Mouse (Mus musculus) ovary, postnatal 36 days (tissue): ENCODE data around the gene Ccdc97.
"Not testable (repeated sequence)": the region's sequence is repeated elsewhere in the genome, so short reads cannot be mapped to it uniquely, and the experiment has no call there.

Experiments used
- DNase-seq: peaks from one replicate; pipeline ENCODE4 v3.0.0; 2022; ENCODE audit warnings: low spot score, mixed read lengths

Gene Ccdc97

DNA sequence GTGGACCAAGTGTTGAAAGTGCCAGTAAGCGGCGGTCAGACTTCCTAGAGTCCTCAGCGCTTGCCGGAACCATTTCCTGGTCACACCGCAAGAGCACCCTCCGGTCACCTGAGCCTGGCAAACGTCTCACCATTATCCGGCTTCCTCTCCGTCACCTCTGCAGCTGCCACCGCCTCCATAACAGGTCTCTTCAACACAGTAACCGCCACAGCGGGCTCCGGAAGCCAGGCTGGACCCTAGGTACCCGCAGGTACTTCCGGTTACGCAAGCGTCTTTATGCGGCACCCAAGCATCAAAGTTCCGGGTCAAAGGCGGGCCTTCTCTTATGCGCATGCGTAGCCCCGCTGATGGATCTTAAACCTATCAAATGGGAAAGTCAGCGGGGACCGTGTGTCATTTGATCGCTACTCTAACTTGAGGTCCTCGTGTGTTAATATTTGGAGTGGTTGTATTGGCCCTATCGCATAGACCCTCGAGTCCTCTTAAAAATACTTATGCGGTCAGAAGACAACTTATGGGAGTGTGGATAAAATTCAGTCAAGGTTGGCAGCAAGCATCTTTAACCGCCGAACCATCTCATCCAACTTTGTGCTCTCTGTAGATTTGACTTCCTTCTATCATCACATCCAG is at the start of gene Ccdc97:
Ccdc97 (minus strand) TSS at position 301 of the 630 bp plus-strand sequence.
- DNase-seq, result peak; percentile 89

DNA sequence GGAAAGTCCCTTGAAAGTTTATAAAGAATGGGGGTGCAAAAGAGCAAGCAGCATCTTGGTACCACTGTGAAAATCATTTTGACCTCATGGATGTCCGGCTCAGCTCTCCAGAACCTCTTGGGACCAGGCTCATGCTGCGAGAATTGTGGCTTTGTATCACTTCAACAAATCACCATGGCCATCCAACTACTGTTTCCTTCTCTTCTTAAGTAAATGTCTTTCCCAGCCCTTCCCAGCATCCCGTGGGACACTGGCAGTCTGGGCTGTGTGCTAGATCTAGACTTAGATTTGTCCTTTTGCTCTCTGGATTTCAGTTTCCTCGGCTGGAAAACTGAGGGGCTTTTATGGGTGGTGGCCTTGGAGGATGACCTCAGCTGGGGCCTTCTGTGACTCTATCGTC is 49.3 kb upstream of the Ccdc97 start:
- DNase-seq, result no peak

DNA sequence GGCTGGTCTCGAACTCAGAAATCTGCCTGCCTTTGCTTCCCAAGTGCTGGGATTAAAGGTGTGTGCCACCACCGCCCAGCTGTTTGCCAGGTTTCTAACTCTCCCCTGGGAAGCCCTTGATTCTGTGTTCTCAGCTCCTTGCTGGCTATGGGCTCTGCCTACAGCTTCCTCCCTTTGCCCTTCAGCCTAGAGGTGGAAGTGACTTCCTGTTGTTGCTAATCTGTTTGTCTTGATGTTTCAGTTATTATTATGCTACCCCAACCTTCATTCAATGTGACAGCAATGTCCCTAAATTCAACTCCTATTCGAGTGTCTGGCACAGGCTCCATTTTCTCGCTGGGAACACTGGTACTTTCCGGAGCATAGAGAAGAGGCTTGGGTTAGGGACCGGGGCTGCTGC is 47.2 kb upstream of the Ccdc97 start:
- no peak for DNase-seq

DNA sequence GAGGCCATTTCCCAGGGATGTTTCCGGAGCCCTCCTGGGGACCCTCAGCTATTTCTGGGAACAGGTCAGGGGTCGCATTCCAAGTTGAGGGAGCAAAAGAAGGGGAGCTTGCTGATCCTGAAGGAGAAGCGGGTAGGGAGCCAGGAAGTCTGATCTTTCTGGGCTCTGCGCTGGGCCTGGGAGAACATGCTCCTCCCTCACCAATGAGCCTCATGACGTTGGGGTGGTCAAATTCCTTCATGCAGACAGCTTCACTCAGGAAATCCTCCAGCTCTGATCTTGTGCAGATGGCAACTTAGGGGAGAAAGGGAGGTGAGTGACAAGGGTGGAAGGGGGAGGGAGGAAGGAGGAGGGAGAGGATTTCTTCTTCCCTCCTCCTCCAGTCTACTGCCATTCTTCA is 45.3 kb upstream of the Ccdc97 start:
- DNase-seq, result no peak

DNA sequence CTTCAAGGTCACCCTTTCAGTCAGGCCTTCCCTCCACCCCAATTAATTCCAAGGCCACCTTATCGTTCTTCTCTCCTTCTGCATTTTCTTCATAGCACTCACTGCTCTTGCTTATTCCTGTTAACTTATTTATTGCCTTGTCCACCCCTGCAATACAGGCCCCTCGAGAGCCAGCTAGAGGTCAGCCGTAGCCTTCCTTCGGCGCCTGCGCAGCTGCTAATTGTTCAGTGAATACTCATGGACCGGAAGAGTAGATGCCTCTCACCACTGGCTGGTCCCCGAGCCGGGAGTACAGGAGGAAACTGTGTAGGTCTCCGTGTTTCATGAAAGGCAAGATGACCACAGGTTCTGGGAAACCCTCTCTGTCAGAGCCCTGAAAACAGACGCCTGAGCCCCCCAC is 44.8 kb upstream of the Ccdc97 start:
- DNase-seq, result peak; percentile 58

DNA sequence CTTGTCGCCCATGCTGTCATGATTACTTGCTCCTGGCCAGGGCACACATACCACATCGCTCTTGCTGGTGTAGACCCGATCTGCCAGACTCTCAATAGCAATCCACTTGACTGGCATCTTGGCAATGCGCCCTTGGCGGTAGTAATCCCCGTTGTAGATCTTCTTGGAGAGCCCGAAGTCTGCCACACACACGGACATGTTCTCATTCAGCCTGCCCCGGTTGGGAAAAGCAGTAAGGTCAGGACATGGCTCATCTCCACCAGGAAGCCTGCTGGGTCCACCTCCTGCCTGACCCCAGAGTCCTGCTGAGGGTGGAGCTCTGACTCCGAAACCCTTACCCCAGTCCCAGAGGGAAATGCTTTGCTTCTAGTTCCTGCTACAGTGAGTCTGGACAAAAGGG is 42.5 kb upstream of the Ccdc97 start:
- DNase-seq, result no peak

DNA sequence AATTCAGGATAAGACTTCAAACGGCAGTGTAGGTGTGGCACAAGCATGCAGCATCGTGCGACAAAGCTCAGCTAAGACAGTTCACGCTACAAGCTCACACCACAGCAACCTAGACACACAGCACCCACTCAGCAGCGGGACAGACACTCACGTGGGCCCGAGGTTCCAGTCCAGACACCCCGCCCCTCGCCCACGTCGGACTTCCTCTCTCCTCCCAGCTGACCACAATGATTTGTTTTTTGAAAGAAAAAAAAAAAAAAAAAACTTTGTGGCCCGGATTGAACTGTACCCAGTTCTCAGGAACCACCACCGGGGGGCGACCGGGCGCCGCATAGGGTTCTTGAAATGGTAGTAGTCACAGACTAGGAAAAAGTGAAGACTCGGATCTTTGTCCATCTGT is 37.1 kb upstream of the Ccdc97 start:
- DNase-seq, result peak; percentile 89

DNA sequence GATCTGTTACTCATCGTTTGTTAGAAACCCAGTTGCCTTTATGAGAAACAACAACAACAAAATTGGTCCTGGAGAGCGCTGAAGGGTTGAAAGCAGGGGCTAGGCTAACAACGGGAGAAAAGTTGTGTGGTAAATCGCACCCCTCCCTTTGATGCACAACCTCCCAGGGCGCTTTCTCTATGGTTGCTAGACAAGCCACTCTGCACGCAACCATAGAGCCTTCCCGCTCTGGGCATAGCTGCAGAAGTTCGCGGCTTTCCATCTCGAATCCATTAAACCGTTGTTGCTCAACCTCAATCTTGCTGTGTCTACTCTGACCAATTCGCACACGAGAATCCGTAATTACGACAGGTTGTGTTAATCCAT is 36.6 kb upstream of the Ccdc97 start:
- peak; percentile 57 for DNase-seq

DNA sequence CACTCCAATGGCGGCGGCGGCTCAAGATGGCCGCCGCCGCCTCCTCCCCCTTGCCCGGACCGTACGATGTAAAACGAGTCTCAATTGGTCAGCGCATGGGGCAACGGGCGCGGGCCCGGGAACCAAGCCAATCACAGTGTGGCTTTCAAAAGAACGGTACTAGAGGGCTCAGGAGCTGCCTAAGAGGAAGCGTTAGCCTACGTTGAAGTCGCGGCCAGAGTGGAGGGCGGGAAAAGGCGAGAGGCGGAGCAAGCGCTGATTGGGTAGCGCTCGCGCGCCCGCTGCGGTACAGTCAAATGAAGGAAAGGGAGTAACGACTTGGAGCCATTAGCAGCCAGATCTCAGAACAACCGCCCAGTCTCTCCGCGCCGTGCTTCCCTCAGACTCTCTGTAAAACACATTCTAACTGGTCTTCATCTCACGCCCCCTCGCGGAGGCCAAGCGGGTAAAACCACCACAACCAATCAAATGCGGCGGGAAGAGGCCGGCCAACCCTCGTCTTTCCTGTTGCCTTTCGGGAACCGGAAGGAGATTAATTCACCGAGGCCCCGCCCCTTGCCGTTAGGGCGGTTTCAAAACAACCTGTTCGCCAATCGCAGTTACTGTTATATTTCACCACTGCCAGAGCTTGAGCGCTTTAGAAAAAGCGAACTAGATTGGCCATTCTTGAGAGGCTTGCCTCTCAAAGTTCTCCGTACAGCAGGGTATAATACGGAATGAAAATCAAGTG is 36.0 kb upstream of the Ccdc97 start, which contains the start of gene Hnrnpul1:
Hnrnpul1 (minus strand) TSS at position 20 of the 730 bp plus-strand sequence.
- DNase-seq, result peak; percentile 98

DNA sequence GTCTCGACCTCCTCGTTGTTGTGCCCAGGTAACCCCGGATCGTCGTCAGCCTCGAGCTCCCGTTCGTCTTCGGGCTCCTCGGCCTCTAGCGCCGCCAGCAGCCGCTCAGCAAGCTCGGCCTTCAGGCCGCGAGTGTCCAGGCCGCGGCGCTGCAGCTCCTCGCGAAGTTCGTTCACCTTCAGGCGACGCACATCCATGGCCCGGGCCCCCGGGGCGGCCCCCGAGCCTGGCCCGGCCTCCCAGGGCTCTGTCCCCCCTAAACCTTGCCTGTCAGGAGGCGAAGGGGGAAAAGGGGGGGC is 35.5 kb upstream of the Ccdc97 start:
- no peak for DNase-seq

DNA sequence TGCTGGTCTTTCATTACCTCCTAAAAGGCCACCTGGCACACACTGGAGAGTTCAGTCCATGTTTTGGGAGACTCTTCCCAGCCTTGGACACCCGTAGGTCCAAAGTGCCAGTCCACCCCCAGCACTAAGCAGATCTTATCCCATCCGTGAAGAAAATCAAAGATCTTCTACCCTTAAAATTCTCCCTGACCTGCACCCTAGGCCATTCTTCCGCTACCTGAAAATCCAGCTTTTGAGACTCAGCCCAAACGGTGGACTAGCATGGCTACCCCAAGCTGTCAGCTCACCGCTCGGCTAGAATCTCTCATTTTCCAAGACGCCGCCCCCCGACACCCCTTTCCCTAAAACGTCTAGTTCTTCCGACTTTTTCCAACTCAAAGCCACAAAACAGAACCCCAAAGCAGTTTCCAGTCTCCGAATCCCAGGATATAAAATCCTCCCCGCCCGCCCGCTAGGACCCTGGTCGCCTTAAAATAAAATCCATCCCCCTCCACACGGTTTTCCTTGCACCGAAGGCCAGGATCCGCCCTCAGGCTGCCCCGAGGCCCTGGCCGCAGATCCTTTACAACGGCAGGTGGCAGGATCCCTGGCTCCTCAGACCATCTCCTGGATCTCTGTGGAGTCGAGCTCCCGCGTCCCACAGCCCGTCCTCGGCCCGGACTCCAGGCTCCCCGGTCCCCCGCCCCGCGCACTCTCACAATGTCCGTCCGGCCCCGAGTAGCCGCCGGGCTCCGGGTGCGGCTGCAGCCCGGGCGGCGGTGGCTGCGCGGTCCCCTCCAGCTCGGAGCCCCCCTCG is 35.0 kb upstream of the Ccdc97 start:
- DNase-seq, result no peak

DNA sequence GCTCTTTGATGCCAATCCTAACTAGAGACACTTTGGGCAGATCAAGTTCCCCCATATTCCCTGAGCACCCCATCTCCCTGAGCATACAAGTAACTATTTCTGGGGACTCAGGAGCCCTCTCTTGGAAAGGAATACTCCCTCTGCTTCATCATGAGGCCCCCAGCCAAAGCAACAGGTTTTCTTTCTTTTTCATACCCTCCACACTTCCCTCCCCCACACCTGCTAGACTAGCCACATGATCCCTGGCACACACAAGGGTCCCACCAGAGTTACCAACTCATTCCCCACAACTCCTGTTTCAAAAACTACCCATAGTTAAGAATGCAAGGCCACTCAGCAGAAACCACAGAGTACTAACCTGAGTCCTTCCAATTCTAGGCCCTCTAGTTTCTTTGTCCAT is 34.2 kb upstream of the Ccdc97 start:
- DNase-seq, result no peak

DNA sequence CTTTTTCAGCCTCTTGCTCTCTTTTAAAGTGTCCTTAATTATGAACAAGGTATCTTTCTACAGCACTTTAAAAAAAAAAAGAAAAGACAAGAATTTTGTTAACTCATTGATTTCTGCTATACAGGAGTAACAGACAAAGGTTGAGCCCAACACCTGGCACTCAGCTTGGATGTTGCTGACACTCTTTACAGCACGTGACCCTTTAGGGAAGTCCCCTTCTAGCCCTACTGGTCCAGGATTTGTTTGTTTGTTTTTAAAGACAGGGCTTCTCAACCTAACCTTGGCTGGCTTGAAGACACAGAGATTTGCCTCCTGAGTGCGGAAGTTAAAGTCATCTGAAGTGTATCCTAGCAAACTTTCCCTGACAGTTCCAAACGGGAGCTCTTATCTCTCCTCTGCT is 28.0 kb upstream of the Ccdc97 start:
- no peak for DNase-seq

DNA sequence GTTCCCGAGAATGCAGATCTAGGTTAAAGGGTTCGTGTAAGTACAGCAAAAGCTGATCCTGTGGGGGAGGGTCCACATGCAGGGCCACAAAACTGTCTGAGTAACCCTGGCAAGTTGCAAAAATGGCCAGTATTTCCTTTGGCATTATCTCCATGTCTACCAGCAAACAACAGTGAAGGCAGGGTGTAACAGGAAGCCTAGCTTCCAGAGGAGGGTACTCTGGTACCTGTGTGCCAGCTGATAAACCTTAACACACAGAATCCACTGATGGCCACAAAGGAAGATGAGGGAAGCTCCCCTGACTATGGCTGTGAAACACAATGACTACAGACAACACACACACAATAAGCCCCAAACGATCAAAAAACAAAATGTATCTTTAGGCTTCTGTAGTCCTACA is 19.4 kb upstream of the Ccdc97 start:
- DNase-seq, result no peak

DNA sequence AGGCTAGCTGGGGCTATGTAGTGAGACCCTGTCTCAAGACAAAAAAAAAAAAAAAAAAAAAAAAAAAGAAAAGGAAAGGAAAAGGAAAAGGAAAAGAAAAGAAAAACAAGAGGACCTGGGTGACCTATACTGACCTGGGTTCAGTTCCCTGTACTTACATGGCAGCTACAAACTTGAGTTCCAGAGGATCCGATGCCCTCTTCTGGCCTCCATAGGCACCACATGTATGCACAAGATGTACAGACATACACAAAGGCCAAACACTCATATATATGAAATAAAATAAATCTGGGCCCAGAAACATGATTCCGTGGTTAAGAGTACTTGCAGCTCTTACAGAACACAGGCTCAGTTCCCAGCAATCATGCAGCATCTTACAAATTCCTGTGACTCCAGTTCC is 18.0 kb upstream of the Ccdc97 start:
- DNase-seq, result no peak

DNA sequence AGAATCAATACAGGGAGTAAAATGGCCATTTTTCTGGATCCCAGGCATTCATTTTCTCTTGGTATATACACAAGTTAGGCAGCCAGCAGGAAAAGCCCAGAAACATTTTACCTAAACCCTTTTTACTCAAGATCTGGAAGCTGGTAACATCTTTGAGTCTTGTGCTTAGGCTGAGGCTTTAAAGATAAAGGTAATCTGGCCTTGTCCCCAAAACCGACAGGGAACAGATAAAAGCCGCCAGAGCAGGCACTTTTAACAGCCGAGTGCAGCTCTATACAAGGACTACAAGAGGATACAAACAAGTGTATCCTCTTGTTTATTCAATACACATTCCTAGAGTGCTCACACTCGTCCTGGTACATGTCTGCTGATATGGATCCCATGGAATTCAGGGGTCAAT is 16.1 kb upstream of the Ccdc97 start:
- DNase-seq, result no peak

DNA sequence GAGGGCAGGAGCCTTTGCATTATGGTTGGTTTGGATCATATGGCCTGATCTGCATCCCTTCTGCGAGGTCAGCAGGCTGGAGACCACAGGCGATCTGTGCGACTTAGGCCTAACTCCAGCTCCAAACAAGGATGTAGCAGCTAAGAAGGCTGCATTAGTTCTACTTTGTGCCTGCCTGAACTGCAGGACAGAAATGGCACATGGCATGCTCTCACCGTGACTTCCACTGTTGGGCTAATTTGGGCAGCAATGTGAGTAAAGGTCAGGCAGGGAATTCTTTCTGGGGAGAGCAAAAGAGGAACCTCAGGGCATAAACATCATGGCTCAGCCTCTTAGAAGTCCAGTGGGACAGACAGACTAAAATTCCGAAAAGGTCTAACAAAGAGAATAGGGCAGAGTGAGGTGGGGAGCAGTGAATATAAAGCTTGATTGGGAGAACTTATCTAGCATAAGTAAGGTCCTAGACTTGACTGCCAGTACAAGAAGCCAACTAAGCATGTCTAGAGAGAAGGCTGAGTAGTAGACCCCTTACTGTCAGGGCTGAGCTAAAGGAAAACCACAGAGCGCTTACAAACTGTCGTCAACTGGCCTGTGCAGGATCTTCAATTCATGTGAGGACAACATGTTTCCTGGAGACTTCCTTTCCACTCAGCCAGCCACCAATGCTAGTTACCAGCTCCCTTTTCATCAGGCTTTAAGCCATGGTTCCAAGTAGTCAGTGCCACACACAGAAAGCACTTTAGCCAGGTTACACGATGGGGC is 12.6 kb upstream of the Ccdc97 start:
- no peak for DNase-seq

DNA sequence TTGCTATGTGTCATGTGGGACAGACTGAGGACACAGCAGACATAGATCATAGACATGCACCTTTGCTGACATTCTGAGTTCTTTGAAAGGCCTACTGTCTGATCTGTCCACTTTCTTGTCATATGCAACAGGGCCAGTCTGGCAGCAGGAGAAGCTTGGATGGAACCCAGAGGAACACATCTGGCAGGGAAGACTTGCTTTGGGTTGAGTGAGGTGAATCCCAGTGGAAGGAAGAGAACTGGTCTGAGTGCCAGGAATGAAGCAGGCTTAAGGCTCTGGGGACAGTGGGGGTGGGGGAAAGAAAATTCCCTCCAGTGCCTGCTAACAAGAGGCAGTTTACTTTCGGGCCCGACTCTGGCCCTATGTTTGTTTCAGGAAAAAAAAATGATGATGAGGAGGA is 11.0 kb upstream of the Ccdc97 start:
- DNase-seq, result no peak

DNA sequence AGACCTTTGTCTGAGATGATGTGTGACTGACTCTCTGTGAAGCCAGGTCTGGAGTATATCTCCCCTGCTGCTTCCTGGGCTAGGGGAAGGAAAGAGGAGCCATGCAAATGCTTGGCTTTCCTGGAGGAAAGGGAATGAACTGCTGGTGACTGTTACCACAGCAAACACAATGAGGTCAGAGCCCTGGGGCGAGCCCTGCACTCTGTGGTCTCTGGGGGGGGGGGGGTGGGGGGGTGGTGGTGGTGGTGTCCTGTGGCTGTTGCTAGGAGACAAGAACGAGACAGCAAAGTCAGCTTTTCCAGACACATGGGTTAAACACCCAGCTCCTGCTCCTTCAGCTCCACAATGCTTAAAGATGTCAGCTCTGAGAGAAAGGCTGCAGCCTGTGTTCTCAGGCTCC is 10.5 kb upstream of the Ccdc97 start:
- DNase-seq, result no peak

DNA sequence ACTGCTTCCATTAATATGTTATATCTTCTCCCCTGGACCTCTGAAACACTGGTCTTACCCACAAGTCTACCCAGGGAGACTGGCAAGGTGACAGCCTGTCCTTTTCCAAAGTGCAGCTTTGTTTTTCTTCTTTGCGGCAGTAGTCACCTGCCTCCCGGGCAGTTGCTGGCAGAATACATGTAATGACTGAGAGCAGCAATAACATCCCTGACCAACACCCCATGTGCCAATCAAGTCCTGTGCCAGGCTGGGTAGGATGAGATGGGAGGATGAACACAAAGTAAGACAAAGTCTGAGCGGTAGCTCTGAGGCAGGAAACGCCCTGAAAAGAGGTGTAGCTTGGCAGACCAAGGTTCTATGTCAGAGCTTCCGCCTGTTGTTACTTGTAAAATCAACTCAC is 8.9 kb upstream of the Ccdc97 start:
- DNase-seq, result no peak

DNA sequence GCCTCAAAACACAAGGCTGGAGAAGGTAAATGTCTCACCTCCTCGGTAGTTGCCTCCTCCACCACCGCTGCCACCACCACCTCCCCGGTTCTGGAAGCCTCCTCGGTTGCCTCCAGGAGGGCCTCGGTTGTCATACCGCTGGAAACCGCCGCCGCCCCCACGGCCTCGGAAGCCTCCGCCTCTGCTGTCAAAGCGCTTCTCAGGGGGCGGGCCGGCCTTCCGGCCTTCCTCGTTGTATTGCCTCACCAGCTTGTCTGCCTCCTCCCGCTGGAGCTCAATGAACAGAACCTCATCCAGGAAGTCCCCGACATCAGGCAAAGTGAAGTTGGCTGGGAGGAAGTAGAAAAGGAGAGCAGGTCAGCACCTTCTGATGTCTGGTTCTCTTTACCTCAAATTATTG is 7.0 kb upstream of the Ccdc97 start:
- no peak for DNase-seq

DNA sequence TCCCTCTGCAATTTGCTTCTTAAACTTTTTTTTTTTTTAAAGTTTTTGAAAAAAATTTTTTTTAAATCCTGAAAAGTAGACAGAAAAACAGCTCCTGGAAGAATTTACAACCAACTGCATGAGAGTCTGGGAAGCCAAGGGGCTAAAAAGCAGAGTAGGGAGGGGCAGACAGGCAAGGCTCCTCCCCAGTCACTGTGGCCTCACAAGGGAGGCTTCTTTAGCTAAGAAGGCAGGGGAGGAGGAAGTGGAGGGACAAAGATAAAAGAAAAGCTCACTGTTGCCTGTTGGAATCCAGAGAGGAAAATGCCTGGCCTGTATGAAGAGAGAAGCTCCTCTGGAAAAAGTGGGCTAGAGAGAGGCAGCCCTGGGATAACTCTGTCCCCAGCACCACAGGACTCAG is 2.9 kb upstream of the Ccdc97 start:
- DNase-seq, result not testable (repeated sequence)

DNA sequence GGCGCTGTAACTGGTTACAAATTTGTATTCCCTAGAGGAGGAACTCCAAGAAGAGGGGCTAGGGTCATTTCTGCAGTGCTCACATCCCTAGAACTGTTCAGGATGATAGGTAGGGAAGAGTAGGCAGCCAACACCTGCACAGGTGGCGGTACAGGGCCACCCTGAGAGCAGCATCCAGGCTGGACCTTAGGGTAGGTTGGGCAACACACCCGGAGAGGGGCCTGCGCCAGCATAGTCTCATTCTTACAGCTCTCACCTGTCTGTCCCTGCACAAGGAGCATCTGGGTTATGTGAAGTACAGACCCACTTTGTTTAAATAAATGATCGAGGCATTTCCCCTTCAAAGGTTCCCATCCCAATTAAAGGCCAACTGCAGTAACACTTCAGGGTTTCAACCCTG is 1.9 kb upstream of the Ccdc97 start:
- no peak for DNase-seq
